Mouse (Mus musculus): ENCODE measurements at regions not wholly inside any gene's neighbourhood (a gene's known extent, or its start where the extent isn't known, plus 50 kb on each side); places are given as distances from the start of the nearest gene placed in this dataset.

- no peak for DNase-seq (ENCODE audit: low spot score in 2 of 2)
Measured at GRCm38 (mm10) chr15:51103948-51104347, 2780.8 kb upstream of the Gm7489 start.

DNA sequence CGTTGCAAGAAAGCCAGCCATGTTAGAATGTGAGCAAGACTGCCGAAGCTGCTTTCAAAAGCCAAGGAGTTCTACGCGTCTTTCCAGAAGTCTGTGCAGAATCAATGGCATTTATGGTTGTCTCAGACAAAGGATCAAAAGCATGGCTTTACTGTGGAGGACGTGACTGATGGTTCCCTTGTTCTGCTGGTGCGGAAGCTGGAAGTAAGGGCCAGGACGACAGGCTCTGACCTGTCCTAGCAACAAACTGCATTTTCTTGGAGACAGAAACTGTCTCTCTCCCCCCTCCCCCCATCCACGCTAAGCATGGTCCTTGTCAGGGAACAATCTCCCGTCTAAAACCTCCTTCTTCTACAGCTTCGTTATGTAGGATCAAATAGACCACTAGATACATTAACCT, 2780.3 kb upstream of the Gm7489 start:
- DNase-seq (ENCODE audit: low spot score in 2 of 2), result no peak

DNA sequence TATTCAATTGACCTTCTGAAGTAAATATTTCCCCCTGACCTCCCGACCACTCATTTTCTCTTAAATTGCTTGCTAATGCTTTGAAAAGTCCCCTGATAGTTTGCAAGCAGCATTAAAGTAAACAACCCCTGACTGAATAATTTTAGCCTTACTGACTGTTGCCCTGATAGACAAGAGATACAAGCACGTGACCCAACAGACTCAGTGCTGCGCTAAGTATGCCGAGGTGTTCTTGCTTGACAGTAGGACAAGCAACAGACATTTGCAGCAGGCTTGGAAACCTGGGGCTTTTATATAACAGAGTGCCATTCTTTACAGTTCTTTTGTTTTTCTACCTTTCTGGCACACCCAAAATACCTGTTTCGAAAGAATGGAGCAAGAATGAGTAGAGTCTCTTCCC, 2779.9 kb upstream of the Gm7489 start:
- no peak for DNase-seq (ENCODE audit: low spot score in 2 of 2)

GRCm38 (mm10) chr15:51105359-51106008, 2779.2 kb upstream of the Gm7489 start:
- no peak for DNase-seq (ENCODE audit: low spot score in 2 of 2)

DNA sequence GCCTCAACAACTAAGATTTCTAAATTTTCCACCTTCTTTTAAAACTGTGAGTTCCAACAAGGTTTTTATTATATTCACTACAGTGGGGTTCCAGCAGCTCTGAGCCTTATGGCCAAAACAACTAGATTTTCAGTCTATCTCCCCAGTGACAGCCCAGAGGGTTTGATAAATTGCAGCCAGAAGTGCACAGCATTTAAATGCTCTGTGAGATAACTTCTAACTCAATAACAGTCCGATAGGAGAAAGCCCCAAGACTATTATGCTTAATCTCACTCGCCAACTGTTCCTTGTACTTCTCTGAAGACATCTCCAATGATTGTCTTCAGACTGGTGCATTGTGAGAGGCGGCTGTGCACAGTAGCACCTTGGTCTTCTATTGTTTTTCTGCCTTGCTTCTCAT, 2774.5 kb upstream of the Gm7489 start:
- no peak for DNase-seq (ENCODE audit: low spot score in 2 of 2)

- DNase-seq (ENCODE audit: low spot score in 2 of 2), result no peak
Measured at GRCm38 (mm10) chr15:51125896-51126295, 2758.8 kb upstream of the Gm7489 start.

- no peak for DNase-seq (ENCODE audit: low spot score in 2 of 2)
Measured at GRCm38 (mm10) chr15:51131017-51131416, 2753.7 kb upstream of the Gm7489 start.

DNA sequence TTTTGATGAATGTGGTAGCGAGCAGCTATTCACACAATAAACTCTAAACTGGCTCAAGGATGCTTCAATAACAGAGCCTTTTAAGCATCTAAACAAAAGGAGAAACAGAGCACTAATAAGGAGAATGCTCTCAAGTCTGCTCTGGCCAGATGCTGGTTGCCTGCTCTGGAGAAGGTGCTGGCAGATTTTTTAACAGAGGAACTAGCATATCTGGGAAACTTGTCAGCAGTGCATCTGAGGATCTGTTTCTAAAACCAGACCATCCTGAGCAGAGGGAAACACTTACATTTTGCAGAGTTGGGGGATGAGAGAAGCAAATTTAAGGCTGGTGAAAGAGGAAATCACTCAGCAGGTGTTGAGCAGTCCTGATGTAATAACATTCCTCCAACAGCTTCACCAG, 2748.6 kb upstream of the Gm7489 start:
- DNase-seq (ENCODE audit: low spot score in 2 of 2), result no peak

GRCm38 (mm10) chr15:51139507-51139906, 2745.2 kb upstream of the Gm7489 start:
- no peak for DNase-seq (ENCODE audit: low spot score in 2 of 2)

- no peak for DNase-seq (ENCODE audit: low spot score in 2 of 2)
Measured at GRCm38 (mm10) chr15:51173976-51174620, 2710.6 kb upstream of the Gm7489 start.

DNA sequence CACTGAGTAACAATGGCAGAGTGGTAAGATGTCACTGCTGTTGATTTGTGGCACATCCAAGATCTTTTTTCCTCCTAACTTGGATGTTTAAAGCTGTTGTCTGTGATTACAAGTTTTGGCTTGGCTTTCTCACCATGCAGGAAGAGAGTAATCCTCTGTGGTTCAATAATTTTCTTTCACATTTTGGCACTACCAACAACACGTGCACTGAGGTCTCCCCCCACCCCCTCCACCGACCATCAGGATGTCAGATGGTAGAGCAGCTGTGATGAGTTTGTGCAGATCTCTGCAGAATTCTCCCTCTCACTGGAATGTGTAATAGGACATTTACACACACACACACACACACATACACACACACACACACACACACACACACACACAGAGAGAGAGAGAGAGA, 2708.2 kb upstream of the Gm7489 start:
- DNase-seq (ENCODE audit: low spot score in 2 of 2), result peak in 1 of 2 experiments; percentile 11

DNA sequence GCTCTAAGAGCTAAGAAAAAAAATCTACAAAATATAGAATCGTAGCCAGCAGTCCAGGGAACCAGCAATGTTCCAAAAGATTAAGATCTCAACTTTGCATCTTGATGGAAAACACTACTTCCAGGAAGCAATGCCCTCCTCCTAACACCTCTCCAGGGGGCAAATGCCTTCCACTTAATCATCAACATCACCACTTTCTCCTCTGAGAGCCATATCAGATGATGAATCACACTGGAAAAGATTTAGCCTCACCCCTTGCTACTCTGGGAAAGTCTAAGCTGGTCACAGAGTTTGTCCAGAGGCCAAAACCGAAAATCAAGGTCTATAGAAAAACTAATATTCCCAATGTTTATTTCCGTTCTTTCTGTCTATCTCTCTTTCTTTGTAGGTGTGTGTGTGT, 2695.6 kb upstream of the Gm7489 start:
- DNase-seq (ENCODE audit: low spot score in 2 of 2), result no peak

GRCm38 (mm10) chr15:51197466-51198158, 2687.1 kb upstream of the Gm7489 start:
- DNase-seq (ENCODE audit: low spot score in 2 of 2), result no peak

GRCm38 (mm10) chr15:51203351-51203750, 2681.4 kb upstream of the Gm7489 start:
- DNase-seq (ENCODE audit: low spot score in 2 of 2), result peak in 1 of 2 experiments; percentile 4

DNA sequence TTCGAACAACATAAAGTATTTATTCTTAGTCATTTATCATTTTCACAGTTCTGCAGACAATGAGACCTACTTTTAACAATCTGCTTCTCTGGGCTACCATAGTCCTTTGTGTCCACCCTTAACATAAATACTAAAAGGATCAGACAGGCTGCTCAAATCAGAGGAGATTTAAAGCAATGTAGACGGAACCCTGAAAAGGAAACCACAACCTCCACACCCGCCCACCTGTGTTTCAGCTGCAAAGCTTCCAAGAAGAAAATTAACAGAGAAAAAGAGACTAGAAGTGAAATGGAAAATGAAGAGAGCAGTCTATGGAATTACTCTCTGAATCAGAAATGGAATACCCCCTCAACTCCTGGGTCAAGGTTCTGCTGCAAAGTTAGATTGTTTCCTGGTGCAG, 2678.7 kb upstream of the Gm7489 start:
- DNase-seq (ENCODE audit: low spot score in 2 of 2), result no peak

GRCm38 (mm10) chr15:51206773-51207172, 2677.9 kb upstream of the Gm7489 start:
- DNase-seq (ENCODE audit: low spot score in 2 of 2), result no peak

GRCm38 (mm10) chr15:51234873-51235272, 2649.8 kb upstream of the Gm7489 start:
- no peak for DNase-seq (ENCODE audit: low spot score in 2 of 2)

- DNase-seq (ENCODE audit: low spot score in 2 of 2), result no peak
Measured at GRCm38 (mm10) chr15:51244596-51244995, 2640.1 kb upstream of the Gm7489 start.

GRCm38 (mm10) chr15:51247259-51247658, 2637.4 kb upstream of the Gm7489 start:
- no peak for DNase-seq (ENCODE audit: low spot score in 2 of 2)

GRCm38 (mm10) chr15:51248034-51248788, 2636.5 kb upstream of the Gm7489 start:
- no peak for DNase-seq (ENCODE audit: low spot score in 2 of 2)

GRCm38 (mm10) chr15:51248789-51249040, 2636.0 kb upstream of the Gm7489 start:
- no peak for DNase-seq (ENCODE audit: low spot score in 2 of 2)

DNA sequence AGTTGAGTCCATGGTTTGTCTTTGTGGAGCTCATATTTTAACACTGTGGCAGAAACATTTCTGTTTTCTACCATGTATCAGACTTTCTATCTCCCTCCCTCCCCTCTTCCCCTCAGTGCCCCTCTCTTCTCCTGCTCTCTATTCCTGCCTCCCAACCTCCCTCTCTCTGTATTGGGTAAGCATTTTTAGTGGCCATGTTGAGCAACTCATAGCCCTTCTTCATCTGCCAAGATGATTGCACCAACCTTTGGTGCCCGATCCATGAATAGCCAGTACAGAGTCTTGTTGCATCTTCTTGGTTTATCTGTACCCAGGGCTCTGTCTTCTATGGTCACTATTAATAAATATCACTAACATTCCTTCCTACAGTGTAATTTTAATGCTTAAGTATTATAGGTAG, 2630.6 kb upstream of the Gm7489 start:
- no peak for DNase-seq (ENCODE audit: low spot score in 2 of 2)
